Mouse (Mus musculus) gastrocnemius, postnatal 10 days (tissue): Measurements from ENCODE around the gene Tex11. TPM values are rescaled to one million over a fixed set of nuclear protein-coding genes. Genes with fewer than 3 reads are reported as not detected.

ENCODE experiments used
- total RNA-seq, 2 experiments: library from RNA; stranded (reverse); gene quantifications; 2 replicates each; pipeline ENCODE4 v1.2.3; 2021

Tex11 gene
- total RNA-seq, 2 experiments from 2014 or later: not detected

Other genes with a start within 250 kb of the Tex11 start
- gene Slc7a3, start 26.4 kb upstream of the Tex11 start, total RNA-seq: under 1 TPM in 1 of 2 experiments, not detected in 1; 0.47 TPM
- 10 to 100 TPM; 48.5 to 50.2 TPM for gene Snx12, start 162.9 kb upstream of the Tex11 start, total RNA-seq
- gene Foxo4, start 194.9 kb upstream of the Tex11 start, total RNA-seq: 10 to 100 TPM; 48.2 to 55.0 TPM
- under 1 TPM in 1 of 2 experiments, not detected in 1; 0.50 TPM for gene Gm614, start 204.3 kb upstream of the Tex11 start, total RNA-seq
- gene Il2rg, start 208.6 kb upstream of the Tex11 start, total RNA-seq: 1 to 10 TPM; 5.5 to 7.9 TPM
- not detected for gene Gm20489, start 209.4 kb upstream of the Tex11 start, total RNA-seq
- 10 to 100 TPM; 25.6 to 28.8 TPM for gene Med12, start 214.4 kb upstream of the Tex11 start, total RNA-seq
- 1 to 10 TPM; 1.4 to 1.6 TPM for gene Nlgn3, start 239.5 kb upstream of the Tex11 start, total RNA-seq